9 mouse cellular contexts compared by ENCODE assay signal in the genomic region with DNA sequence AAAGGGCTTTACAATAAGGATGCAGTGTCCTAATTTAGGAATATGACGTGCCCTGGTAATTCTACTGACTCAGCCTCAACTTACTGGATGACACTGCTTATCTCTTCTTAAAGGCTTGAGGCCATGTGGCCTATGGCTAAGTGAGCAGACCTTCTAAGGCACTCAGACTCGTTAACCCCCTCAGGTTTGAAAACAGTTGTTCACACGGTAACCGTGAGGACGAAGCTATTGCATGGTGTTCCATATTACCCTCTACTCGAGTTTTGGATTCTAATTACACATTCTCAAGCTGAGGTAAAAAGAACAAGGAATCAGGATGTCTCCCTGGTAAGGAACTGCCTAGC. TPM values are rescaled to one million over a fixed set of nuclear protein-coding genes. Genes with fewer than 3 reads are reported as not detected.
DNase-seq lines count a peak whose midpoint lies in the region; ATAC-seq and TF ChIP-seq lines count a peak whose summit lies in the region.
"Had no signal": no experiment of that assay in that cellular context is flagged by ENCODE, and none has a peak within 500 bp of the region (broad histone marks: within the 10 kb centered on the region; RNA-seq: fewer than 3 reads in every experiment).

No protein-coding gene starts in this region.

- peak overlapping the region; percentile 89 for H3K27ac ChIP-seq in embryonic fibroblast, embryonic 13.5 days (ENCODE audit: insufficient read depth, low read length)
- H3K27ac ChIP-seq in limb, embryonic 12.5 days: peak overlapping the region; percentile 97
- H3K27ac ChIP-seq in stomach, embryonic 15.5 days: peak overlapping the region; percentile 98

- TF ChIP-seq POLR2A in embryonic fibroblast, embryonic 13.5 days (IDR thresholded peaks at IDR 0.05; ENCODE audit: low read depth, low read length): no peak

- no peak for DNase-seq in frontal cortex, postnatal 36 days (ENCODE audit: low spot score in 2 of 2)
- DNase-seq in 3T3-L1 (ENCODE audit: low read depth, low spot score): peak; percentile 53
- no peak for DNase-seq in urinary bladder, postnatal 14 days (ENCODE audit: low spot score)
- DNase-seq in gastrocnemius, adult 8-10 months (ENCODE audit: low spot score in 2 of 2): no peak

- H3K27me3 ChIP-seq in limb, embryonic 12.5 days: no peaks in the 10 kb centered on the region
- H3K27me3 ChIP-seq in stomach, embryonic 15.5 days (replicated peaks): no peaks in the 10 kb centered on the region

- no peak for TF ChIP-seq CTCF in embryonic fibroblast, embryonic 13.5 days (IDR thresholded peaks at IDR 0.05; ENCODE audit: borderline replicate concordance, insufficient read depth, low read length)

- peaks cover 14% of the 10 kb centered on the region for H3K36me3 ChIP-seq in limb, embryonic 12.5 days
- H3K36me3 ChIP-seq in stomach, embryonic 15.5 days: no peaks in the 10 kb centered on the region

- ATAC-seq in frontal cortex, adult (ENCODE audit: low TSS enrichment): peak; percentile 22
- 0 out of 2 replicates have a peak, but pooled peaks have one; percentile 1 for ATAC-seq in limb, embryonic 12.5 days (ENCODE audit: insufficient number of reproducible peaks, insufficient read depth, low FRiP score, low TSS enrichment, low read depth)
- ATAC-seq in stomach, embryonic 15.5 days (ENCODE audit: insufficient read depth, low FRiP score, low read depth): peak; percentile 3; the same call in 1 of the 2 replicates

- H3K9me3 ChIP-seq in limb, embryonic 12.5 days: no peaks in the 10 kb centered on the region
- H3K9me3 ChIP-seq in stomach, embryonic 15.5 days: no peaks in the 10 kb centered on the region

- H3K4me3 ChIP-seq in embryonic fibroblast, embryonic 13.5 days (ENCODE audit: insufficient read depth, low read length): peak overlapping the region; percentile 86
- H3K4me3 ChIP-seq in limb, embryonic 12.5 days (replicated peaks): peak overlapping the region; percentile 86
- H3K4me3 ChIP-seq in stomach, embryonic 15.5 days (replicated peaks): peak overlapping the region; percentile 93

- H3K4me2 ChIP-seq in limb, embryonic 12.5 days: peak overlapping the region; percentile 86
- H3K4me2 ChIP-seq in stomach, embryonic 15.5 days: peak overlapping the region; percentile 75

- WGBS in limb, embryonic 12.5 days: 22% methylated on average over 6 of the region's 6 CpGs
- 13% methylated on average over 6 of the region's 6 CpGs for WGBS in stomach, embryonic 15.5 days

- peak overlapping the region; percentile 61 for H3K9ac ChIP-seq in limb, embryonic 12.5 days (replicated peaks)
- H3K9ac ChIP-seq in stomach, embryonic 15.5 days: 0 out of 2 replicates have a peak overlapping the region, but pooled peaks have one; percentile 18

- peaks cover 4% of the 10 kb centered on the region for H3K4me1 ChIP-seq in embryonic fibroblast, embryonic 13.5 days (ENCODE audit: control insufficient read depth, insufficient read depth, low read length)
- H3K4me1 ChIP-seq in limb, embryonic 12.5 days (replicated peaks): peaks cover 12% of the 10 kb centered on the region
- peaks cover 16% of the 10 kb centered on the region for H3K4me1 ChIP-seq in stomach, embryonic 15.5 days

RNA-seq across cellular contexts. Expression of a gene that starts 0.6 kb away (rescaled TPM):
- 148 and 161 TPM in 2 replicates for polyA plus RNA-seq in embryonic fibroblast, embryonic 13.5 days (2011; ENCODE audit: insufficient read length, low read depth, missing spikeins)
- 66.2 and 70.8 TPM in 2 replicates for polyA plus RNA-seq in limb, embryonic 12.5 days (2016; fragmentation: Nextera tagmentation; extraction: Ambion mirVana)
- polyA plus RNA-seq in stomach, embryonic 15.5 days (2015; fragmentation: Nextera tagmentation; extraction: Ambion mirVana): 73.3 and 78.0 TPM in 2 replicates
- 10 to 100 TPM; 48.4 to 50.9 (median 50.4) TPM for total RNA-seq in gastrocnemius, adult 8-10 months (2022)

RNA-seq across cellular contexts. Expression of a gene that starts 16.8 kb away (rescaled TPM):
- not detected in 2 replicates for polyA plus RNA-seq in embryonic fibroblast, embryonic 13.5 days (2011; ENCODE audit: insufficient read length, low read depth, missing spikeins)
- polyA plus RNA-seq in limb, embryonic 12.5 days (2016; fragmentation: Nextera tagmentation; extraction: Ambion mirVana): 0.15 and 0.28 TPM in 2 replicates
- polyA plus RNA-seq in stomach, embryonic 15.5 days (2015; fragmentation: Nextera tagmentation; extraction: Ambion mirVana): 0.15 TPM in 2 replicates
- not detected for total RNA-seq in gastrocnemius, adult 8-10 months (2022)
- polyA plus RNA-seq: large intestine, adult 2 months had no signal

RNA-seq across cellular contexts. Expression of a gene that starts 36.9 kb away (rescaled TPM):
- 16.4 and 18.7 TPM in 2 replicates for polyA plus RNA-seq in embryonic fibroblast, embryonic 13.5 days (2011; ENCODE audit: insufficient read length, low read depth, missing spikeins)
- 24.0 and 25.5 TPM in 2 replicates for polyA plus RNA-seq in limb, embryonic 12.5 days (2016; fragmentation: Nextera tagmentation; extraction: Ambion mirVana)
- 14.4 and 14.5 TPM in 2 replicates for polyA plus RNA-seq in stomach, embryonic 15.5 days (2015; fragmentation: Nextera tagmentation; extraction: Ambion mirVana)
- total RNA-seq in gastrocnemius, adult 8-10 months (2022): 1 to 10 TPM; 6.1 to 9.4 (median 6.6) TPM
